Mouse (Mus musculus) G1E (cell line): ENCODE results near the gene Crybb2. TPM values are rescaled to one million over a fixed set of nuclear protein-coding genes. Genes with fewer than 3 reads are reported as not detected.
"Not testable (repeated sequence)": the region's sequence is repeated elsewhere in the genome, so short reads cannot be mapped to it uniquely, and the experiment has no call there.

ENCODE experiments used
- ATAC-seq: 2 replicates; pipeline ENCODE4 v1.8.0; 2016; ENCODE audit warnings: mild to moderate bottlenecking; ENCODE audit not compliant: insufficient number of reproducible peaks, poor library complexity, low FRiP score, severe bottlenecking; ENCODE audit errors: extremely low read depth
- DNase-seq: peaks from one replicate; pipeline ENCODE4 v3.0.0; 2012; ENCODE audit warnings: low spot score
- H3K27me3 ChIP-seq: 2 replicates; pipeline ENCODE4 v1.6.1; 2012; ENCODE audit warnings: mild to moderate bottlenecking, low read length, inconsistent platforms; ENCODE audit not compliant: insufficient read depth
- H3K36me3 ChIP-seq: replicated peaks from 2 replicates; pipeline ENCODE3; 2012; ENCODE audit warnings: mild to moderate bottlenecking, inconsistent platforms
- H3K4me1 ChIP-seq: 2 replicates; pipeline ENCODE4 v1.6.1; 2012; ENCODE audit warnings: low read depth, low read length, inconsistent platforms, mixed read lengths; ENCODE audit not compliant: insufficient read depth
- H3K4me3 ChIP-seq: 2 replicates; pipeline ENCODE4 v1.5.1; 2012; ENCODE audit warnings: low read depth, mild to moderate bottlenecking, inconsistent platforms, low read length, moderate library complexity, mixed read lengths
- H3K9me3 ChIP-seq: replicated peaks from 2 replicates; pipeline ENCODE4 v1.6.1; 2012; ENCODE audit warnings: inconsistent platforms
- CTCF ChIP-seq: IDR thresholded peaks from 2 replicates; pipeline ENCODE4 v1.5.1; 2012; ENCODE audit warnings: low read depth, low read length, inconsistent platforms, mixed read lengths
- GATA1 ChIP-seq: IDR thresholded peaks from 2 replicates; pipeline ENCODE4 v1.6.1; 2012; ENCODE audit warnings: borderline replicate concordance, low read length, inconsistent platforms, mixed read lengths
- GATA2 ChIP-seq: IDR thresholded peaks from 2 replicates; pipeline ENCODE4 v1.6.1; 2012; ENCODE audit warnings: low read depth, low read length, inconsistent platforms, borderline replicate concordance
- POLR2AphosphoS5 ChIP-seq: IDR thresholded peaks from 2 replicates; pipeline ENCODE4 v1.6.1; 2012; ENCODE audit warnings: low read depth, low read length, inconsistent platforms; ENCODE audit not compliant: insufficient replicate concordance
- TAL1 ChIP-seq: conservative IDR thresholded peaks from 2 replicates; pipeline ENCODE4 v1.6.1; 2012; ENCODE audit warnings: low read depth, low read length, inconsistent platforms, mixed read lengths
- polyA plus RNA-seq: library from polyadenylated mRNA; stranded (reverse); fragments of >175 nt; gene quantifications from 2 replicates; pipeline ENCODE4 v1.2.3, GENCODE M21; 2012
- total RNA-seq, 2 experiments: library from RNA; stranded (forward) in 1 of 2; stranded (reverse) in 1 of 2; fragments of 200-1000 nt in 1 of 2; fragments of >200 nt in 1 of 2; fragmentation: Nextera tagmentation in 1 of 2; gene quantifications; 2 replicates each; pipeline ENCODE4 v1.2.3; 2014 to 2017

Gene Crybb2
- total and polyA plus RNA-seq, 3 experiments = not detected

DNA sequence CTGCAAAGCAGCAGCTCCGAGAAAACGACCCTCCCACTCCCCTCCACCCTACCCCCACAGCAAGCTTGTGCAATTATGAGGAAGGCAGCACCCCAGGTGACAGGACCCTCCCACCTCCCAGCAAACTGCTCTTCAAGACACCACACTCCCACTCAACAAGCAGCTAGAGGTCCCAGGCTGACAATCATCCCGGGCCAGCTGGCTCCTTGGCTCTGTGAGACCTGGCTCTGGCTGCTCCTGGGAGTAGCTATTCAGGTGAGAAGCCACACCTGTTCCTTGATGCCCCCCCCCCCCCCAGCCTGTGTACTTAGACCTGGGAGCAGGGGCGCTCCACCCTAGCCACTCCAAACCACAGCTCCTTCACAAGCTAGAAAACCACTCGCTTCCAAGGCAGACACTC is 43.2 kb upstream of the Crybb2 start:
- H3K4me3 ChIP-seq = no peak overlapping the region
- no peaks in the 10 kb centered on the region for H3K4me1 ChIP-seq
- ATAC-seq (no peak), DNase-seq (no peak)
- no peaks in the 10 kb centered on the region for H3K36me3 ChIP-seq
- TF ChIP-seq GATA1 (no peak), CTCF (no peak), TAL1 (no peak), GATA2 (no peak), POLR2AphosphoS5 (no peak)
- H3K9me3 ChIP-seq = peaks cover 85% of the 10 kb centered on the region
- H3K27me3 ChIP-seq = no peaks in the 10 kb centered on the region

DNA sequence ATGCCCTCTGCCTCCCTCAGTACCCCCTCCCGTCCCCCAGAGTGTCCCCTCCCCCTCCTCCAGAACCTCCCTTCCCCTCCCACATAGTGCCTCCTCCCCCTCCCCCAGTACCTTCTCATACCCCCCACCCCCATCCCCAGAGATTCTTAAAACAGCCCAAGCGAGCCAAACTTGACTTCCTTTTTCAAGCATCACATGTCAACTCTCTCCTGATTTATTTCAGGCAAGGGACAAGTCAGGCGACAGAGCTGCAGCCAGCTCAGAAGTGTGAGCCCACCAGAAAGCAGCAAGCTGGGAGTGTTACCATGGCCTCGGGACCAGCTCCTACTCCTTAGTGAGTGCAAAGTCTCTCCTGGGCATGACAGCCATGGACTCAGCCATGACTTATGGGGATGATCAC is 41.4 kb upstream of the Crybb2 start:
- Histone ChIP-seq H3K4me1 (no peaks in the 10 kb centered on the region), H3K4me3 (no peak overlapping the region)

DNA sequence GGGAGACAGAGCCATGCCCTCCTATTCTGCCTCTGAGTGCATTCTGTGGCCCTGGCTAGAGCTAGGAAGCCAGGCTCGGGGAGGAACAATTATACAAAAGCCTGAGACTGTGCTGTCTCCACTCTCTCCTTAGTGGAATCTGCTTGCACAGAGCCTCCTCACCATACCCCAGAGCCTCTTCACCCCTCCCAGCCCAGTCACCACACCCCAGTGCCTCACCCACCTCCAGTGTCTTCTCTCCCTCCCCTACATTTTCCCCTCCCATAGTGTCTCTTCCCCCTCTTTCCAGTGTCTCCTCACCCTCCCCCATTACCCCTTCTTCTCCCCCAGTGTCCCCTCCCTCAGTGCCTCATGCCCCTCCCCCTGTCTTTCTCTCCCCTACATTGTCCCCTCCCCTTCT is 41.0 kb upstream of the Crybb2 start:
- DNase-seq (no peak), ATAC-seq (no peak)
- Histone ChIP-seq H3K4me1 (no peaks in the 10 kb centered on the region), H3K9me3 (peaks cover 82% of the 10 kb centered on the region), H3K36me3 (no peaks in the 10 kb centered on the region), H3K4me3 (no peak overlapping the region), H3K27me3 (no peaks in the 10 kb centered on the region)
- TF ChIP-seq GATA2 = no peak
- no peak for TF ChIP-seq TAL1

More for the DNA sequence above, 41.4 kb upstream of the Crybb2 start:
- DNase-seq (no peak), ATAC-seq (no peak)
- no peak for TF ChIP-seq GATA2
- no peak for TF ChIP-seq TAL1
- no peak for TF ChIP-seq CTCF
- TF ChIP-seq POLR2AphosphoS5 = no peak
- no peak for TF ChIP-seq GATA1
- H3K9me3 ChIP-seq = peaks cover 86% of the 10 kb centered on the region
- no peaks in the 10 kb centered on the region for H3K36me3 ChIP-seq
- no peaks in the 10 kb centered on the region for H3K27me3 ChIP-seq

DNA sequence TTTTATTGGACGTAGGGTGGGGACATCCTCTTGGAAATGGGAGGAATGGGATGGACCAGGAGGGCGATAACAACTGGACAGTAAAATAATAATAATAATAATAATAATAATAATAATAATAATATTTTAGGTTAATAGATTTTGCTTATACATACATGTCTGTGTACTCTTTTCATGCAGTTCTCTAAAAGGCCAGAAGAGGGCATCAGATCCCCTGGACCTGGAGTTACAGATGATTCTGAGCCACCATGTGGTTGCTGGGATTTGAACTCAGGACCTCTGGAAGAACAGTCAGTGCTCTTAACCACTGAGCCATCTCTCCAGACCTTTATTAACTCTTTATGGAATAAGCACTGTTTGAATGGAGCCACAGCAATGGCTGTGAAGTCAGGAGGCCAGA is 39.7 kb upstream of the Crybb2 start:
- not testable (repeated sequence) for H3K4me1 ChIP-seq, ATAC-seq

DNA sequence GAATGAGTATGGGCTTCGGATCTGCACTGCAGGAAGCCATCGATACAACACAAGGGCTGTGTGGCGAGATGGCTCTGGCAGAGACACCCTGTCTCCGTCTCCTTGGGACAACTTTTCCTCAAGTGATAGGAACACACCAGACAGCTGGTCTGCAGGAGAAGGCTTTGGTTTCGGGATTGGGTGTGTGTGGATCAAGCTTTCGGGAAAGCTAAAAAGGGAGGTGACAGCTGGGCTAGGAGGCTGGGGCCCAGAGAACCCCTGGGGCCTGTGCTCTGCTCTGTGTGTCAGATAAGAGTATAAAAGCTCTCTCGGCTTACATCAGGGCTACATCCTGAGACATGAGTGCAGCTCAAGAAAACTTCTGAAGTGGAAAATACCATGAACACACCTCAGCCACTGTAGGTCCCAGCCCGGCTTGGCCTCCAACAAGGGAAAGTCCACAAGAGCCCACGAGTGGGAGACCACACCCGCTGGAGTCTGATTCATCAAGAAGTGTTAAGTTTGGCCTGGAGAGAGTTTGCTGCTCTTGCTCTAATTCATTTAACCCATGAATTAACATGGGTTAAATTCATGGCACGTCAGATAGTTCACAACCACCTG is 38.3 kb upstream of the Crybb2 start:
- peaks cover 80% of the 10 kb centered on the region for H3K9me3 ChIP-seq
- no peak for DNase-seq
- no peaks in the 10 kb centered on the region for H3K36me3 ChIP-seq
- no peaks in the 10 kb centered on the region for H3K4me1 ChIP-seq
- ATAC-seq = no peak
- H3K4me3 ChIP-seq = no peak overlapping the region
- no peak for TF ChIP-seq TAL1
- TF ChIP-seq POLR2AphosphoS5 = no peak
- no peak for TF ChIP-seq GATA2
- TF ChIP-seq GATA1 = no peak
- TF ChIP-seq CTCF = no peak
- no peaks in the 10 kb centered on the region for H3K27me3 ChIP-seq

More for the DNA sequence above, 39.7 kb upstream of the Crybb2 start:
- DNase-seq, H3K27me3 ChIP-seq, H3K4me3 ChIP-seq, H3K36me3 ChIP-seq: not testable (repeated sequence)
- H3K9me3 ChIP-seq = peaks cover 80% of the 10 kb centered on the region

DNA sequence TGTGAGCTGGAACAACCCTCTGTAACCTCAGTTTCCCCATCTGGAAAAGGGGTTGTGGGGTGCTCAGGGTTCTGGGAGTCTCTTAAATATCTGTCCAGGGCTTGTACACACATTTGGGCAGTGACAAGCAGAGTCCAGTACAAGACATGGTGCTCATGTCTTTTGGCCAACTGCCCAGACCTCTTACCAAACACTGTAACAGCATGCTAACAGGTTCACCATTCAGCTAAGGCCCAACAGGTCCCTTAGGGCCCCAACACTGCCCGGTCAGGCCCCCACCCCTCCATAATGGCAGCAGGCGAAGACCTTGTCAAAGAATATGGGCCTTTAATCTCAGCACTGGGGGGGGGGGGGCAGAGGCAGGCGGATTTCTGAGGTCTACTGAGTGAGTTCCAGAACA is 37.8 kb upstream of the Crybb2 start:
- H3K4me3 ChIP-seq = no peak overlapping the region
- H3K9me3 ChIP-seq = peaks cover 80% of the 10 kb centered on the region
- no peaks in the 10 kb centered on the region for H3K36me3 ChIP-seq
- no peak for TF ChIP-seq POLR2AphosphoS5
- no peak for TF ChIP-seq GATA1
- TF ChIP-seq TAL1 = no peak
- no peak for TF ChIP-seq CTCF
- no peak for TF ChIP-seq GATA2
- DNase-seq (no peak), ATAC-seq (no peak)
- H3K27me3 ChIP-seq = no peaks in the 10 kb centered on the region
- no peaks in the 10 kb centered on the region for H3K4me1 ChIP-seq

DNA sequence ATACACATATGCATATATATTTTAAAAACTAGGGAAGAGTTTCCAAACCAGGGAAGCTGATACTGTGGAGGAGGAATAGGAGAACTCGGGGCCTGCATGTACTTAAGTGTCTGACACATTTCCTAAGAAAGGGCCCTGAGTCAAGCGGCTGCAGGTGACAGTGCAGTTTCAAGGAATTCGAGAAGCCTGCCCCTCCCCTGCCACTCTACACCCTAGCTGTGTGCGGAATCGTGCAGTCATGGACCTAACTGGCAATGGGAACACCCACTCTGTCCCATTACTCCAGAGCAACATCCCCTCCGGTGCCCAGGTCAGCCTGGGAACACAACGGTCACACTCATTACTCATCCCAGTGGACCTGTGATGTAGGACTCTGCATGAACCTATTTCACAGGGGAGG is 36.7 kb upstream of the Crybb2 start:
- ATAC-seq = no peak
- Histone ChIP-seq H3K4me3 (no peak overlapping the region), H3K36me3 (no peaks in the 10 kb centered on the region), H3K9me3 (peaks cover 82% of the 10 kb centered on the region), H3K4me1 (no peaks in the 10 kb centered on the region), H3K27me3 (no peaks in the 10 kb centered on the region)
- TF ChIP-seq POLR2AphosphoS5 = no peak
- no peak for TF ChIP-seq TAL1
- TF ChIP-seq GATA1 = no peak
- no peak for TF ChIP-seq CTCF
- DNase-seq = no peak
